9 mouse cellular contexts compared by ENCODE assay signal in genomic region chr9:117031237-117031636, GRCm38 (mm10).
DNase-seq lines count a peak whose midpoint lies in the region; ATAC-seq and TF ChIP-seq lines count a peak whose summit lies in the region.
"Had no signal": no experiment of that assay in that cellular context is flagged by ENCODE, and none has a peak within 500 bp of the region (broad histone marks: within the 10 kb centered on the region; RNA-seq: fewer than 3 reads in every experiment).

No protein-coding gene starts in this region.

- H3K4me2 ChIP-seq in hindbrain, embryonic 14.5 days (replicated peaks), result no peak overlapping the region
- no peak overlapping the region for H3K4me2 ChIP-seq in hindbrain, embryonic 11.5 days (replicated peaks; ENCODE audit: low read depth, low read length)
- no peak overlapping the region for H3K4me2 ChIP-seq in lung, postnatal 0 days (replicated peaks; ENCODE audit: low read depth, low read length)
- no peak overlapping the region for H3K4me2 ChIP-seq in intestine, embryonic 14.5 days (ENCODE audit: low read length)
- H3K4me2 ChIP-seq in stomach, embryonic 15.5 days, result peak overlapping the region; percentile 16; the same call in 1 of the 2 replicates

- H3K9ac ChIP-seq in hindbrain, embryonic 14.5 days, result no peak overlapping the region; the same call in 1 of the 2 replicates
- no peak overlapping the region for H3K9ac ChIP-seq in hindbrain, embryonic 11.5 days (ENCODE audit: low read depth, low read length)
- H3K9ac ChIP-seq in lung, postnatal 0 days (replicated peaks; ENCODE audit: low read depth), result no peak overlapping the region
- no peak overlapping the region for H3K9ac ChIP-seq in intestine, embryonic 14.5 days (ENCODE audit: low read length)
- no peak overlapping the region for H3K9ac ChIP-seq in stomach, embryonic 15.5 days

- no peaks in the 10 kb centered on the region for H3K4me1 ChIP-seq in hindbrain, embryonic 14.5 days (replicated peaks; ENCODE audit: control insufficient read depth, insufficient read depth, low read length)
- no peaks in the 10 kb centered on the region for H3K4me1 ChIP-seq in hindbrain, embryonic 11.5 days (replicated peaks; ENCODE audit: control insufficient read depth, insufficient read depth, low read length)
- peaks cover 3% of the 10 kb centered on the region; the same call in 1 of the 2 replicates for H3K4me1 ChIP-seq in lung, postnatal 0 days (ENCODE audit: insufficient read depth, low read depth, low read length)
- H3K4me1 ChIP-seq in intestine, embryonic 14.5 days (replicated peaks; ENCODE audit: control insufficient read depth, insufficient read depth, low read length), result peaks cover 21% of the 10 kb centered on the region
- peaks cover 7% of the 10 kb centered on the region for H3K4me1 ChIP-seq in stomach, embryonic 15.5 days

- no peak overlapping the region for H3K4me3 ChIP-seq in hindbrain, embryonic 14.5 days (replicated peaks; ENCODE audit: low read length)
- no peak overlapping the region for H3K4me3 ChIP-seq in hindbrain, embryonic 11.5 days (ENCODE audit: low read depth, low read length)
- no peak overlapping the region for H3K4me3 ChIP-seq in lung, postnatal 0 days (ENCODE audit: low read depth, low read length)
- H3K4me3 ChIP-seq in intestine, embryonic 14.5 days (ENCODE audit: low read depth, low read length), result no peak overlapping the region
- H3K4me3 ChIP-seq in stomach, embryonic 15.5 days (replicated peaks), result no peak overlapping the region
- H3K4me3 ChIP-seq: layer of hippocampus, adult 2 months had no signal

- H3K27ac ChIP-seq in hindbrain, embryonic 14.5 days, result peak overlapping the region; percentile 39; the same call in 1 of the 2 replicates
- H3K27ac ChIP-seq in hindbrain, embryonic 11.5 days (ENCODE audit: low read depth, low read length), result no peak overlapping the region
- H3K27ac ChIP-seq in lung, postnatal 0 days (ENCODE audit: low read length), result peak overlapping the region; percentile 47
- H3K27ac ChIP-seq in intestine, embryonic 14.5 days (ENCODE audit: low read depth), result peak overlapping the region; percentile 52
- peak overlapping the region; percentile 72 for H3K27ac ChIP-seq in stomach, embryonic 15.5 days
- H3K27ac ChIP-seq: layer of hippocampus, adult 2 months had no signal

- ATAC-seq in hindbrain, embryonic 14.5 days (ENCODE audit: low FRiP score), result no peak
- no peak for ATAC-seq in hindbrain, embryonic 11.5 days (ENCODE audit: low FRiP score)
- 0 out of 2 replicates have a peak, but pooled peaks have one; percentile 11 for ATAC-seq in lung, postnatal 0 days
- no peak for ATAC-seq in intestine, embryonic 14.5 days (replicated peaks; ENCODE audit: low FRiP score, low TSS enrichment, low read depth)
- ATAC-seq in stomach, embryonic 15.5 days (ENCODE audit: insufficient read depth, low FRiP score, low read depth), result no peak
- ATAC-seq: forebrain, embryonic 14.5 days had no signal

- no peaks in the 10 kb centered on the region for H3K36me3 ChIP-seq in hindbrain, embryonic 14.5 days (replicated peaks; ENCODE audit: control insufficient read depth, insufficient read depth)
- no peaks in the 10 kb centered on the region for H3K36me3 ChIP-seq in hindbrain, embryonic 11.5 days (ENCODE audit: control insufficient read depth, insufficient read depth, low read length)
- H3K36me3 ChIP-seq in lung, postnatal 0 days (ENCODE audit: insufficient read depth, low read length), result no peaks in the 10 kb centered on the region
- no peaks in the 10 kb centered on the region for H3K36me3 ChIP-seq in intestine, embryonic 14.5 days (ENCODE audit: control insufficient read depth, insufficient read depth, low read length)
- H3K36me3 ChIP-seq in stomach, embryonic 15.5 days, result no peaks in the 10 kb centered on the region

- TF ChIP-seq CTCF in lung, postnatal 0 days (IDR thresholded peaks at IDR 0.05), result no peak

- no peaks in the 10 kb centered on the region for H3K27me3 ChIP-seq in hindbrain, embryonic 14.5 days (ENCODE audit: control insufficient read depth, insufficient read depth, low read length)
- no peaks in the 10 kb centered on the region for H3K27me3 ChIP-seq in hindbrain, embryonic 11.5 days (ENCODE audit: control insufficient read depth, insufficient read depth, low read length)
- no peaks in the 10 kb centered on the region for H3K27me3 ChIP-seq in lung, postnatal 0 days (replicated peaks; ENCODE audit: insufficient read depth, low read length)
- no peaks in the 10 kb centered on the region for H3K27me3 ChIP-seq in intestine, embryonic 14.5 days (replicated peaks; ENCODE audit: control insufficient read depth, insufficient read depth, low read length)
- no peaks in the 10 kb centered on the region for H3K27me3 ChIP-seq in stomach, embryonic 15.5 days (replicated peaks)

- no peak for DNase-seq in hindbrain, embryonic 14.5 days (ENCODE audit: low spot score)
- no peak for DNase-seq in hindbrain, embryonic 11.5 days (ENCODE audit: low spot score)
- DNase-seq in lung, postnatal 0 days (ENCODE audit: low spot score), result no peak
- no peak for DNase-seq in lung, adult 18-20 months
- no peak for DNase-seq in intestine, embryonic 14.5 days (ENCODE audit: low spot score)
- no peak for DNase-seq in spleen, postnatal 36 days (ENCODE audit: low spot score in 2 of 2)

- 70% methylated on average over 11 of the region's 11 CpGs for WGBS in hindbrain, embryonic 14.5 days
- 79% methylated on average over 11 of the region's 11 CpGs for WGBS in hindbrain, embryonic 11.5 days
- WGBS in lung, postnatal 0 days, result 37% methylated on average over 11 of the region's 11 CpGs
- 39% methylated on average over 11 of the region's 11 CpGs for WGBS in intestine, embryonic 14.5 days
- 48% methylated on average over 11 of the region's 11 CpGs for WGBS in stomach, embryonic 15.5 days

- no peaks in the 10 kb centered on the region for H3K9me3 ChIP-seq in hindbrain, embryonic 14.5 days (ENCODE audit: control insufficient read depth, low read length)
- H3K9me3 ChIP-seq in hindbrain, embryonic 11.5 days (ENCODE audit: control insufficient read depth, low read length), result no peaks in the 10 kb centered on the region
- H3K9me3 ChIP-seq in lung, postnatal 0 days (ENCODE audit: low read length), result no peaks in the 10 kb centered on the region
- H3K9me3 ChIP-seq in intestine, embryonic 14.5 days (ENCODE audit: control insufficient read depth, low read length), result no peaks in the 10 kb centered on the region
- H3K9me3 ChIP-seq in stomach, embryonic 15.5 days, result no peaks in the 10 kb centered on the region

- no peak for TF ChIP-seq EP300 in lung, postnatal 0 days (IDR thresholded peaks at IDR 0.05)
